Mouse (Mus musculus) intestine, postnatal 0 days (tissue): Measurements from ENCODE around the gene Pnrc2. TPM values are rescaled to one million over a fixed set of nuclear protein-coding genes. Genes with fewer than 3 reads are reported as not detected.

Source experiments
- ATAC-seq: fragments of 200-750 bp; cut with Nextera tagmentation; 2 replicates; pipeline ENCODE4 v1.8.0; 2017; ENCODE audit warnings: mild to moderate bottlenecking, moderate TSS enrichment, moderate library complexity
- H3K27ac ChIP-seq: fragments of 300-500 bp; sonication (generic); 2 replicates; pipeline ENCODE4 v1.5.1; 2014; ENCODE audit warnings: mild to moderate bottlenecking, low read depth, low read length, moderate library complexity
- H3K27me3 ChIP-seq: fragments of 300-500 bp; sonication (generic); replicated peaks from 2 replicates; pipeline ENCODE4 v1.6.1; 2014; ENCODE audit warnings: low read length, mixed read lengths; ENCODE audit not compliant: control insufficient read depth, insufficient read depth
- H3K36me3 ChIP-seq: fragments of 300-500 bp; sonication (generic); 2 replicates; pipeline ENCODE4 v1.6.1; 2014; ENCODE audit warnings: mild to moderate bottlenecking, moderate library complexity; ENCODE audit not compliant: control insufficient read depth, insufficient read depth
- H3K4me1 ChIP-seq: fragments of 300-500 bp; sonication (generic); replicated peaks from 2 replicates; pipeline ENCODE4 v1.6.1; 2014; ENCODE audit warnings: antibody characterized with exemption, low read length, mixed read lengths; ENCODE audit not compliant: control insufficient read depth, insufficient read depth
- H3K4me2 ChIP-seq: fragments of 300-500 bp; sonication (generic); replicated peaks from 2 replicates; pipeline ENCODE4 v1.6.1; 2014; ENCODE audit warnings: low read depth, mild to moderate bottlenecking, moderate library complexity
- H3K4me3 ChIP-seq: fragments of 300-500 bp; sonication (generic); 2 replicates; pipeline ENCODE4 v1.5.1; 2014; ENCODE audit warnings: low read depth, low read length
- H3K9ac ChIP-seq: fragments of 300-500 bp; sonication (generic); 2 replicates; pipeline ENCODE4 v1.6.1; 2014; ENCODE audit warnings: mild to moderate bottlenecking, low read depth, low read length
- H3K9me3 ChIP-seq: fragments of 300-500 bp; sonication (generic); 2 replicates; pipeline ENCODE4 v1.6.1; 2016; ENCODE audit warnings: mixed run types; ENCODE audit not compliant: control insufficient read depth
- CTCF ChIP-seq: sonication (generic); IDR thresholded peaks from 2 replicates; pipeline ENCODE4 v1.5.1; 2016; ENCODE audit warnings: low read depth, mild to moderate bottlenecking, control low read depth, antibody characterized with exemption, moderate library complexity
- WGBS: fragments of 180-500 bp; shearing (Covaris S2); extraction: QIAGEN DNeasy Blood & Tissue Kit; methylation state at CpG from one replicate; pipeline ENCODE4 v1.1.7; 2014; 5-methylcytosine and 5-hydroxymethylcytosine counted together
- polyA plus RNA-seq: library from polyadenylated mRNA; unstranded; fragments of >200 nt; fragmentation: Nextera tagmentation; extraction: Ambion mirVana; gene quantifications from 2 replicates; pipeline ENCODE4 v1.2.1, GENCODE M21; 2015

Gene Pnrc2
- polyA plus RNA-seq, 1 experiment from 2014 or later = 114 TPM

DNA sequence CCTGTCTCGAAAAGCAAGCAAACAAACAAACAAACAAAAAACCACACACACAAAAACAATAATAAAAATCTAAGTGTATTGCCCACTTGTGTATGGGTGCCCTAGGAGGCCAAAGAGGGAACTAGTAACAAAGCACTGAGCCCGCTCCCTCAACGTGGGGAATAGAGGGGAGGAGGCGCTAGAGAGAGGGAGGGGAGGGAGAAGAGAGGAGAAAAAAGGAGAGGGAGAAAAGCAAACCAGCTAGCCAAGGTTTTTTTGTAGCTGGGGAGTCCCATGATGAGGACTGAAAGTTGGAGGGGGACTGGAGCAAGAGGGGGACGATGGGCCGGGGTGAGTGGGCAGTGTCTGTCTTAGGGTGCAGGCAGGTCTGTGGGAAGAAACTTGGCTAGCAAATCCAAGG is 18.6 kb downstream of the Pnrc2 start:
- Histone ChIP-seq H3K27me3 (no peaks in the 10 kb centered on the region), H3K9me3 (no peaks in the 10 kb centered on the region), H3K4me2 (peak overlapping the region; percentile 84), H3K4me3 (peak overlapping the region; percentile 94), H3K27ac (peak overlapping the region; percentile 98), H3K9ac (peak overlapping the region; percentile 87), H3K4me1 (no peaks in the 10 kb centered on the region; the same call in 1 of the 2 replicates), H3K36me3 (peaks cover 4% of the 10 kb centered on the region; the same call in 1 of the 2 replicates)
- no peak for ATAC-seq
- peak; percentile 41; the same call in 1 of the 2 replicates for TF ChIP-seq CTCF
- WGBS = 4% methylated on average over 6 of the region's 6 CpGs

DNA sequence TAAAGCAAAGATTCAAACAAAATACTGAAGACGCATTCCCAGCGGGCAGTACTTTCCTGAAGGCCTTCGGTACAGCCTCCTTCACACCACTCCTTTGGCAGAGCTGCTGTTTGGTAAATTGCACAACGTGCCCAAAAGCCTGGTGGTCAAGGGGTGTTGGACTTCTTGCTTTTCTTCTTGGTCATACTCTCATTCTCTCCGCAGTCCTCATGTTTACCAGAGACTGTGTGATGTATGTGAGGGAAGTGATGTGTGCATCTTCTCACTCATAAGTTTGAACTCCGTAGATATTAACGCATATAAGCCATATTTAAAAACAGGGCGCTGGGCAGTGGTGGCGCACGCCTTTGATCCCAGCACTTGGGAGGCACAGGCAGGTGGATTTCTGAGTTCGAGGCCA is 19.0 kb downstream of the Pnrc2 start:
- no peak for ATAC-seq
- peak overlapping the region; percentile 84; the same call in 1 of the 2 replicates for H3K4me2 ChIP-seq
- no peak for TF ChIP-seq CTCF
- no peaks in the 10 kb centered on the region; the same call in 1 of the 2 replicates for H3K4me1 ChIP-seq
- H3K27me3 ChIP-seq = no peaks in the 10 kb centered on the region
- no peaks in the 10 kb centered on the region for H3K9me3 ChIP-seq
- H3K9ac ChIP-seq = no peak overlapping the region
- H3K36me3 ChIP-seq = peaks cover 3% of the 10 kb centered on the region; the same call in 1 of the 2 replicates
- 70% methylated on average over 11 of the region's 11 CpGs for WGBS
- H3K27ac ChIP-seq = no peak overlapping the region
- H3K4me3 ChIP-seq = 0 out of 2 replicates have a peak overlapping the region, but pooled peaks have one; percentile 94

DNA sequence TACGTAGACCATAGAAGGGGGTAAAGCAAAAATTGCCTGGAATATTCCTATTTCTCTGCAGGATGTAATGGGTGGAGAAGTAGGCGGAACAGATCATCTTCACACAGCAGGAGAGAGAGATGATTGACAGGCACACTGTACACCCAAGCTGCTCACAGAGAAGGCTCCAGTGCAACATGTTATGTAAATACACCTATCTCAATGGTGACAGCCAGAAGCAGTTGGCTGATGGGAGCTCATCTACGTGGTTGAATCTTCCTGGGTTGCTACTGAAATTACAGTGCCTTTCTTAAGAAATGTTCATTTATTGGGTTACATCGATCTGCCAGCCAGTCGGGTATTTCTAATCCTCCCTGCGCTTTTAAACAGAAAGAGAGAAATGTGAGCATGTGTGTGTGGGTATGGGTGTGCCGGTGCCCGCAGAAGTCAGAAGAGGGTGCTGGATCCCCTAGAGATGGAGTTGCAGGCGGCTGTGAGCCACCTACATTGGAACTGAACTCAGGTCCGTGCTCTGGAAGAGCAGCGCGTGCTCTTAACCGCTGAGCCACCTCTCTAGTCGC is 19.6 kb downstream of the Pnrc2 start:
- ATAC-seq = no peak
- TF ChIP-seq CTCF = no peak
- 88% methylated on average over 14 of the region's 14 CpGs for WGBS
- Histone ChIP-seq H3K36me3 (no peaks in the 10 kb centered on the region), H3K27me3 (no peaks in the 10 kb centered on the region), H3K9ac (no peak overlapping the region), H3K4me2 (no peak overlapping the region), H3K4me1 (no peaks in the 10 kb centered on the region; the same call in 1 of the 2 replicates), H3K4me3 (no peak overlapping the region), H3K27ac (no peak overlapping the region), H3K9me3 (no peaks in the 10 kb centered on the region)

DNA sequence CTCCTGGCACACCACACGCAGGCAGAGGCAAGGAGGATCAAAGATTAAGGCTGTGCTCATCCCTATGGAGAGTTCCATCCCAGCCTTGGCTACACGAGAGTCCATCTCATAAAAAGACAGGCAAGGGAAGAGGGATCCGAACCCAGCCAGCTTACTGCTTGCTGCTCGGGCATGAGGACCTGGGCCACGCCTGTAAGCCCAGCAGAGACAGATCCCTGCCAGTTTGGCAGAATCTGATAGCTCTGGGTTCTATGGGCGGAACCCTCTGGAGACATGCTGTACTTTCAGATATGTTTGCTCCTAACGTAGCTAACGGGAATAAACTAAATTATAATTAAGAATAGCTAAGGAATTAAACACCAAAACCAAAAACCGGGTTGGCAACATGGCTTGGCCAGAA is 21.7 kb downstream of the Pnrc2 start:
- H3K9ac ChIP-seq = no peak overlapping the region
- 82% methylated on average over 9 of the region's 9 CpGs for WGBS
- no peak overlapping the region for H3K27ac ChIP-seq
- no peaks in the 10 kb centered on the region for H3K27me3 ChIP-seq
- no peaks in the 10 kb centered on the region for H3K4me1 ChIP-seq
- no peaks in the 10 kb centered on the region for H3K9me3 ChIP-seq
- no peak overlapping the region for H3K4me3 ChIP-seq
- H3K36me3 ChIP-seq = no peaks in the 10 kb centered on the region
- ATAC-seq = no peak
- no peak overlapping the region for H3K4me2 ChIP-seq
- no peak for TF ChIP-seq CTCF

DNA sequence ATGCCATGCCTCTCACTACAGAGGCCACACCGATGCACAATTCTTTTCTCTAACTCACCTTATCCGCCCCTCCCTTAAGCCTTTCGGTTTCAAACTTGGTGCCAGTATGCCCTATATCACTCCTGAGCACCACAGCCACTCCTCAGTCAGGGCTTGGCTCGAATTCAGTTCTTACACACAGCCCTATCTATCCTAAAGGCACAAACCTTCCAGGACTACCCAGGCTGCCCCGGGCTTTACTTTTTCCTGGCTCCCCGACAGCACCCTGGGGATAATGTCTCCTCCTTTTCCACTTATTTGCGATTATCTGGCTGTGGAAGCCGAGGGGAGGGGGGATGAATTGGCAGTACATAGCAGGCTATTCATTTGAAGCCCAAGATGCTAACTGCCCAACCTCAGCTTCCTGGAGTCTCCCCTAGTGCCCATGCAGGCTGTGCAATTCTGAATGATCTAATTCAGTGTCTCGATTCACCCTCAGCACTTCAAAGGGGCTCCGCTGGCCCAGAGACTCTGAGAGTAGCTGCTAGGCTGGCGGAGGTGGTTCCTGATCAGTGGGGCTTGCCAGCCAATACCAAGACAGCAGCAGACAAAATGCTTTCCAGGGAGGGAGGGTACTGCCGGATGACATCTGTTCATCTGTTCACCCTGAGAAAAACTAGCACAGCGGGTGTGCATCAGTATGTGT is 23.1 kb downstream of the Pnrc2 start:
- no peaks in the 10 kb centered on the region for H3K36me3 ChIP-seq
- H3K4me3 ChIP-seq = no peak overlapping the region
- no peak overlapping the region for H3K9ac ChIP-seq
- no peaks in the 10 kb centered on the region for H3K4me1 ChIP-seq
- WGBS = 50% methylated on average over 13 of the region's 13 CpGs
- H3K27ac ChIP-seq = no peak overlapping the region
- H3K27me3 ChIP-seq = no peaks in the 10 kb centered on the region
- no peaks in the 10 kb centered on the region for H3K9me3 ChIP-seq
- TF ChIP-seq CTCF = no peak
- no peak overlapping the region for H3K4me2 ChIP-seq
- no peak for ATAC-seq

DNA sequence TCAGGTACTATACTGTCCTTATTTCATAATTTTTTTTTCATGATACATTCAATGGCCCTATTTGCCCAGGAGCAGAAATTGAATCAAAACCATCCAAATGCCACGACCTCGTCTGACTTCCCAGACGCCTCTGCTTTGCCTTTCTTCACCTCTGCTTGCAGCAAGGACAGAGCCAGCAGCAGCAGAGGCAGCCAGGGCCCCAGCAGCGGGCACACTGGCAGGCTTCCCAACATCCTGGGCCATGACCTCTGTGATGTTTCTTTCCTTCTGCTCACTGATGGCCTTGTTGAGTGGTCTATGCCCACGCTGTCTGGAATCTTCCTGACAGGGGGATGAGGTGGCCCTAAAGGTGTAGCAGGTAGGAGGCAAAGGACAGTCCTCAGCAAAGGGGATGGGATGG is 26.1 kb downstream of the Pnrc2 start:
- H3K36me3 ChIP-seq = no peaks in the 10 kb centered on the region
- no peaks in the 10 kb centered on the region for H3K9me3 ChIP-seq
- H3K27ac ChIP-seq = no peak overlapping the region
- WGBS = 60% methylated on average over 5 of the region's 5 CpGs
- no peak overlapping the region for H3K4me3 ChIP-seq
- H3K9ac ChIP-seq = no peak overlapping the region
- ATAC-seq = no peak
- no peak overlapping the region for H3K4me2 ChIP-seq
- H3K4me1 ChIP-seq = no peaks in the 10 kb centered on the region
- H3K27me3 ChIP-seq = no peaks in the 10 kb centered on the region
- no peak for TF ChIP-seq CTCF
